Mouse (Mus musculus): Measurements from ENCODE around the gene Pwwp2a. TPM values are rescaled to one million over a fixed set of nuclear protein-coding genes. Genes with fewer than 3 reads are reported as not detected.
A peak's percentile ranks its signal among the peaks of the same experiment; 100 is the strongest.

The Pwwp2a gene
- total RNA-seq (2021) (10 to 100 TPM; 29.4 to 30.9 TPM), polyA plus RNA-seq (2012; rRNA removed) (7.8 and 12.8 TPM in 2 replicates)
- long read RNA-seq, transcript Pwwp2a-201 (2 exons, 3,277 nt), result major isoform, 5 of 17 reads
- long read RNA-seq, partial matches to known transcripts, result 1 of 17 reads
- long read RNA-seq, other reads (novel, unspliced or antisense), result 8 of 17 reads

GRCm38 (mm10) chr11:43681472-43682414, at the start of gene Pwwp2a:
Gene Pwwp2a, plus strand, starts transcription at chr11:43681998.
- peak; percentile 99 for DNase-seq

GRCm38 (mm10) chr11:43632566-43632965, 49.2 kb upstream of the Pwwp2a start:
- no peak for DNase-seq

GRCm38 (mm10) chr11:43633165-43633564, 48.6 kb upstream of the Pwwp2a start:
- DNase-seq, result no peak

- DNase-seq, result peak; percentile 78
Measured at GRCm38 (mm10) chr11:43633658-43634401, 48.0 kb upstream of the Pwwp2a start.

GRCm38 (mm10) chr11:43636761-43637160, 45.0 kb upstream of the Pwwp2a start:
- no peak for DNase-seq

- no peak for DNase-seq
Measured at GRCm38 (mm10) chr11:43638486-43638885, 43.3 kb upstream of the Pwwp2a start.

GRCm38 (mm10) chr11:43643180-43643591, 38.6 kb upstream of the Pwwp2a start:
- DNase-seq, result peak; percentile 93

GRCm38 (mm10) chr11:43645286-43645685, 36.5 kb upstream of the Pwwp2a start:
- DNase-seq, result no peak

GRCm38 (mm10) chr11:43653051-43653475, 28.7 kb upstream of the Pwwp2a start:
- DNase-seq, result no peak

- DNase-seq, result no peak
Measured at GRCm38 (mm10) chr11:43656464-43656863, 25.3 kb upstream of the Pwwp2a start.

- DNase-seq, result no peak
Measured at GRCm38 (mm10) chr11:43658010-43658409, 23.8 kb upstream of the Pwwp2a start.

- peak; percentile 73 for DNase-seq
Measured at GRCm38 (mm10) chr11:43667038-43667745, 14.6 kb upstream of the Pwwp2a start.

- peak; percentile 81 for DNase-seq
Measured at GRCm38 (mm10) chr11:43682415-43683217, 818 bp downstream of the Pwwp2a start.

GRCm38 (mm10) chr11:43688850-43689249, 7.1 kb downstream of the Pwwp2a start:
- DNase-seq, result no peak

GRCm38 (mm10) chr11:43696623-43697022, 14.8 kb downstream of the Pwwp2a start:
- no peak for DNase-seq

GRCm38 (mm10) chr11:43698621-43699020, 16.8 kb downstream of the Pwwp2a start:
- DNase-seq, result no peak

GRCm38 (mm10) chr11:43700291-43700690, 18.5 kb downstream of the Pwwp2a start:
- DNase-seq, result no peak

- peak; percentile 38 for DNase-seq
Measured at GRCm38 (mm10) chr11:43703552-43703951, 21.8 kb downstream of the Pwwp2a start.

- no peak for DNase-seq
Measured at GRCm38 (mm10) chr11:43705751-43706150, 24.0 kb downstream of the Pwwp2a start.

- no peak for DNase-seq
Measured at GRCm38 (mm10) chr11:43708409-43708808, 26.6 kb downstream of the Pwwp2a start.

- no peak for DNase-seq
Measured at GRCm38 (mm10) chr11:43712178-43712577, 30.4 kb downstream of the Pwwp2a start.
